Mouse (Mus musculus) intestine, embryonic 15.5 days (tissue): Measurements from ENCODE around the gene Lsp1. TPM values are rescaled to one million over a fixed set of nuclear protein-coding genes. Genes with fewer than 3 reads are reported as not detected.
A peak's percentile ranks its signal among the peaks of the same experiment; 100 is the strongest.

Source experiments
- ATAC-seq: fragments of 200-750 bp; cut with Nextera tagmentation; 2 replicates; pipeline ENCODE4 v1.8.0; 2017; ENCODE audit warnings: moderate TSS enrichment, moderate library complexity
- H3K27ac ChIP-seq: fragments of 300-500 bp; sonication (generic); 2 replicates; pipeline ENCODE4 v1.5.1; 2015; ENCODE audit warnings: mild to moderate bottlenecking, inconsistent platforms
- H3K27me3 ChIP-seq: fragments of 300-500 bp; sonication (generic); replicated peaks from 2 replicates; pipeline ENCODE4 v1.6.1; 2015; ENCODE audit warnings: inconsistent platforms
- H3K36me3 ChIP-seq: fragments of 300-500 bp; sonication (generic); 2 replicates; pipeline ENCODE4 v1.6.1; 2015; ENCODE audit warnings: inconsistent platforms
- H3K4me1 ChIP-seq: fragments of 300-500 bp; sonication (generic); replicated peaks from 2 replicates; pipeline ENCODE4 v1.6.1; 2015; ENCODE audit warnings: inconsistent platforms
- H3K4me2 ChIP-seq: fragments of 300-500 bp; sonication (generic); replicated peaks from 2 replicates; pipeline ENCODE4 v1.6.1; 2015; ENCODE audit warnings: mild to moderate bottlenecking, inconsistent platforms
- H3K4me3 ChIP-seq: fragments of 300-500 bp; sonication (generic); replicated peaks from 2 replicates; pipeline ENCODE4 v1.5.1; 2015; ENCODE audit warnings: inconsistent platforms
- H3K9ac ChIP-seq: fragments of 300-500 bp; sonication (generic); 2 replicates; pipeline ENCODE4 v1.6.1; 2015; ENCODE audit warnings: inconsistent platforms
- H3K9me3 ChIP-seq: fragments of 300-500 bp; sonication (generic); 2 replicates; pipeline ENCODE4 v1.6.1; 2016; ENCODE audit warnings: inconsistent platforms
- WGBS: fragments of 180-500 bp; shearing (Covaris S2); methylation state at CpG from one replicate; pipeline ENCODE4 v1.1.7; 2015; 5-methylcytosine and 5-hydroxymethylcytosine counted together
- polyA plus RNA-seq: library from polyadenylated mRNA; unstranded; fragments of >200 nt; fragmentation: Nextera tagmentation; extraction: Ambion mirVana; gene quantifications from 2 replicates; pipeline ENCODE4 v1.2.1, GENCODE M21; 2015

The Lsp1 gene
- polyA plus RNA-seq, 1 experiment from 2014 or later: 130 TPM

DNA sequence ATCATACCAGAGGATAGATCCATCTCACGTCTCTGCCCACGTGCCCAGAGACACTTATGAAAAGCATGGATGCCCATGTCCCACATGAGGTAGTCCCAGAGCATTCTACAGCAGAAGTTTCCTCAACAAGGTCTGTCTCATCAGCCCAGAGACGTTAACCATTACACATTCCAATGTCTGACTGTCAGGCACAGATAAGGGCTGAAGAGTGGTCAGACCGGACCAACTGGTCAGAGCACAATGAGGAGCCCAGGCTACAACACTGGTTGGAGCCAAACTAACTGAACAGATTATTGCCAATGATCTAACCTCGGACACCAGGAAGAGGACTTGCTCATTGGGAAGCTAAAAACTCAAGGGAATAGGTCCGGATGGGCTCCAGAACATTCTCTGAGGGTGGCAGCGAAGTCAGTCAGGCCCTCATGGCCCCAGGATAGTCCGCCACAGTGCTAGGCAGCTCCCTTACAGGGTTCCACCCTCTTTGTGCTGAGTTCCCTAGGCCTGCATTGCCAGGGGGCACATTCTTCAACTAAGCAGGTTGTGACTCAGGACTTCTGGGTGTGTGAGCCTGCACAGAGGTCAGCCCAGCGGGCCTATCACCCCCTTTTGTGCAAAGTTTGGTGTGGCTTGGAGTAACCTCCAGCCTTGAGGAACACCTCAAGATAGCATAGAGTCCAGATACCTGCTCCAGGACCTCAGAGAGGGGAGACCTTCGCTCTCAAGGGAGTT lies 26.3 kb upstream of the Lsp1 start, which contains the start of gene Syt8:
TSS of gene Syt8 (plus strand) at position 714 of the 729 bp plus-strand sequence.
- Histone ChIP-seq H3K4me1 (peaks cover 34% of the 10 kb centered on the region), H3K4me2 (peak within 1 kb of the TSS; percentile 36; the same call in 1 of the 2 replicates), H3K9me3 (no peaks in the 10 kb centered on the region), H3K36me3 (no peaks in the 10 kb centered on the region), H3K4me3 (no peak within 1 kb of the TSS), H3K9ac (peak within 1 kb of the TSS; percentile 44), H3K27me3 (no peaks in the 10 kb centered on the region), H3K27ac (peak within 1 kb of the TSS; percentile 57)
- ATAC-seq: peak; percentile 84
- 72% methylated on average over 10 of the region's 10 CpGs for WGBS

DNA sequence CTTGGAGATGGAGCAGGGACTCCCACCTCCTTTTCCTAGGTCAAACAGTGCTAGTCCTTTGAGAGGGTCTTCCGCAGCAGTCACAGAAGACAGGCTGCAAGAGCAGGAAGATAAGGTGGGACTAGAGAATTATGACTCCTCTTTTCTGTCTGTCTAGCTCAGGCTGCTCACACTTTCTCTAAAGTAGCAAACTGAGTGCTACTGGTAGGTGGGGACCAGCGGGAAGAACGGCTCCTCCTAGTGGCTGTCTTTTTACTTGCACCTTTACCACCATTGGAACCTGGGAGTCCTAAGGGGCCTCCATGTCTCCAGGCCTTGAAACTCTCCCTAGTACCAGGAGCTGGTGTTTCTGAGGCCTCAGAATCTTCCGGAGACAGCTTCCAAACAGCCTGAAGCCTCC lies 25.1 kb upstream of the Lsp1 start:
- peak; percentile 54; the same call in 1 of the 2 replicates for ATAC-seq
- H3K27ac ChIP-seq: peak overlapping the region; percentile 54; the same call in 1 of the 2 replicates

DNA sequence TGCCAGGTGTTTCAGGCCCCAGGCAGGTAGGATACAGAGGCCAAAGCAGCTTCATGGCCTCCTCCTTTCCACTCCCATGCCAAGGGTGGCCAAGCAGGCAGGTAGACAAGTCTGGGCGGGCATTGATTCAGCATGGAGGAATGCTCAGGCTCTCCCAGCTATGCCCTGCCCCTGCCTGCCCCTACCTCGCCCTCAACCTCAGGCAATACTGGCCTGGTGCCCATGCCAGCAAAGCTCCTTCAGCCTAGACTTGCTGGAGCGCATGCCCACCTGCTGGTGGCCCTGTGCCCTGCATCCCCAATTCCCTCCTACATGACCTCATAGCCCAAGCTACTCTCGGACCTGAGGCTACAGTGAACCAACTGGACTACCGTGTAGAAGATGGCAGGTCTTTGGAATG lies 23.3 kb upstream of the Lsp1 start:
- peak overlapping the region; percentile 2; the same call in 1 of the 2 replicates for H3K9ac ChIP-seq
- no peak for ATAC-seq
- no peaks in the 10 kb centered on the region for H3K9me3 ChIP-seq
- H3K4me1 ChIP-seq: peaks cover 44% of the 10 kb centered on the region
- no peaks in the 10 kb centered on the region for H3K36me3 ChIP-seq
- H3K4me3 ChIP-seq: no peak overlapping the region
- no peak overlapping the region for H3K27ac ChIP-seq
- H3K4me2 ChIP-seq: no peak overlapping the region
- WGBS: 78% methylated on average over 5 of the region's 5 CpGs
- H3K27me3 ChIP-seq: no peaks in the 10 kb centered on the region

More for the DNA sequence above, 25.1 kb upstream of the Lsp1 start:
- H3K4me2 ChIP-seq: no peak overlapping the region
- no peak overlapping the region for H3K9ac ChIP-seq
- H3K4me1 ChIP-seq: peaks cover 33% of the 10 kb centered on the region
- no peaks in the 10 kb centered on the region for H3K27me3 ChIP-seq
- no peak overlapping the region for H3K4me3 ChIP-seq
- 23% methylated on average over 4 of the region's 4 CpGs for WGBS
- H3K36me3 ChIP-seq: no peaks in the 10 kb centered on the region
- no peaks in the 10 kb centered on the region for H3K9me3 ChIP-seq

DNA sequence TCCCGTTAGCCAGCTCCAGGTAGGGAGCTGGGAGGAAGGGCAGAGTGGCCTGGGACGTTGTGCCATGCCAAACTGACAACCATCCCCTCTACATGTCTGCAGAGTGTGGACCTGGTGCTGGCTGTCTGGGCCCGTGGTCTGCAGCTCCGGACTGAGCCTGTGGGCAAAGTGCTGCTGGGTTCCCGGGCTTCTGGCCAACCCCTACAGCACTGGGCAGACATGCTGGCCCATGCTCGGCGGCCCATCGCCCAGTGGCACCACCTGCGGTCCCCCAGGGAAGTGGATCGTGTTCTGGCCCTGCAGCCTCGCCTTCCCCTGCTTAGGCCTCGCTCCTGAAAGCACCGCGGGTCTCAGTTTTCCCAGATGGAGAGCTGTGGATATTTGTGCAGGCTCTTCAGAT lies 20.6 kb upstream of the Lsp1 start:
- H3K4me2 ChIP-seq: no peak overlapping the region
- WGBS: 79% methylated on average over 14 of the region's 14 CpGs
- H3K27me3 ChIP-seq: no peaks in the 10 kb centered on the region
- H3K36me3 ChIP-seq: no peaks in the 10 kb centered on the region
- H3K27ac ChIP-seq: peak overlapping the region; percentile 32; the same call in 1 of the 2 replicates
- no peak for ATAC-seq
- peaks cover 27% of the 10 kb centered on the region for H3K4me1 ChIP-seq
- H3K4me3 ChIP-seq: no peak overlapping the region
- H3K9me3 ChIP-seq: no peaks in the 10 kb centered on the region
- H3K9ac ChIP-seq: no peak overlapping the region

DNA sequence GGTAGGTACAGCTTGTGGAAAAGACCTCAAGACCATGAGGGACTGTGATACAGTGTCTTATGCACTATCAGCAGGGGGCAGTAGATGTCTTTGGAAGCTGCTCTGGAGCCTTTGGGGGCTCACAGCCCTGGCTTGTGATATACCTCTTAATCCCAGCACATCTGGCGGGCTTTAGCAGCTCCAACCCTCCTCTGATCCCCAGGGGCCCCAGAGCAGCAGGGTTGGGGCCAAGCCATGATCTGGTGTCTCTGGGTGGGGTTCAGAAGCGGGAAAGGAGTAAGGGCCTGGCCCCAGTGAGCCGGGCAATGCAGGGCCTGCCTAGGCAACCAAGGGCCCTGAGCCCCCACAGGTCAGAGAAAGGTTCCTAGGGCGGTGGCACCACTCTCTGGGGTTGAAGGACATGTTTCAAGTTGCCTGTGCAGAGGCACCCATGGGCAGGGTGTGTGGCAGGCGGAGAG lies 19.9 kb upstream of the Lsp1 start:
- no peaks in the 10 kb centered on the region for H3K27me3 ChIP-seq
- 47% methylated on average over 5 of the region's 5 CpGs for WGBS
- peaks cover 22% of the 10 kb centered on the region for H3K4me1 ChIP-seq
- no peaks in the 10 kb centered on the region for H3K36me3 ChIP-seq
- H3K9ac ChIP-seq: 0 out of 2 replicates have a peak overlapping the region, but pooled peaks have one; percentile 20
- H3K27ac ChIP-seq: peak overlapping the region; percentile 65; the same call in 1 of the 2 replicates
- H3K4me3 ChIP-seq: no peak overlapping the region
- H3K4me2 ChIP-seq: no peak overlapping the region; the same call in 1 of the 2 replicates
- ATAC-seq: peak; percentile 78
- no peaks in the 10 kb centered on the region for H3K9me3 ChIP-seq

DNA sequence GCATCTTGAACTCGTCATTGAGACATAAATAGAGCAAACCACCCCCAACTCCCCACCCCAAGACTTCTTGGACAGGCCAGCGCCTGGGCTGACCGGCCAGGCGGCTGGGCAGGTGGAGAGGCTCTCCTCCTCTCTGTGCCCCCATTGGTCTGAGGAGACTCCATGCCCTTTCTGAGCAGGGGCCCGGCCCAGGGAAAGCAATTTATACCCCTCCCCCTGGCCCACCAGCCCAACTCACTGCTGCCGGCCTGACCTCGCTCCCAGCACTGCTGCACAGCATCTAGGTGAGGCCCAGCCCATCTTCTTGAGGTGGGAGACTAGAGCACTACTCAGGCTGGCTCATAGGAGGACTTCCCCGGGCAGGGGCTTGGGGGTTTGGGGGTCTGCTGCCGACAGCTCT lies 19.0 kb upstream of the Lsp1 start, which contains the start of gene Tnni2:
TSS of gene Tnni2 (plus strand) at position 224 of the 400 bp plus-strand sequence.
- H3K27ac ChIP-seq: peak within 1 kb of the TSS; percentile 65; the same call in 1 of the 2 replicates
- 0 out of 2 replicates have a peak within 1 kb of the TSS, but pooled peaks have one; percentile 20 for H3K9ac ChIP-seq
- 75% methylated on average over 9 of the region's 9 CpGs for WGBS

DNA sequence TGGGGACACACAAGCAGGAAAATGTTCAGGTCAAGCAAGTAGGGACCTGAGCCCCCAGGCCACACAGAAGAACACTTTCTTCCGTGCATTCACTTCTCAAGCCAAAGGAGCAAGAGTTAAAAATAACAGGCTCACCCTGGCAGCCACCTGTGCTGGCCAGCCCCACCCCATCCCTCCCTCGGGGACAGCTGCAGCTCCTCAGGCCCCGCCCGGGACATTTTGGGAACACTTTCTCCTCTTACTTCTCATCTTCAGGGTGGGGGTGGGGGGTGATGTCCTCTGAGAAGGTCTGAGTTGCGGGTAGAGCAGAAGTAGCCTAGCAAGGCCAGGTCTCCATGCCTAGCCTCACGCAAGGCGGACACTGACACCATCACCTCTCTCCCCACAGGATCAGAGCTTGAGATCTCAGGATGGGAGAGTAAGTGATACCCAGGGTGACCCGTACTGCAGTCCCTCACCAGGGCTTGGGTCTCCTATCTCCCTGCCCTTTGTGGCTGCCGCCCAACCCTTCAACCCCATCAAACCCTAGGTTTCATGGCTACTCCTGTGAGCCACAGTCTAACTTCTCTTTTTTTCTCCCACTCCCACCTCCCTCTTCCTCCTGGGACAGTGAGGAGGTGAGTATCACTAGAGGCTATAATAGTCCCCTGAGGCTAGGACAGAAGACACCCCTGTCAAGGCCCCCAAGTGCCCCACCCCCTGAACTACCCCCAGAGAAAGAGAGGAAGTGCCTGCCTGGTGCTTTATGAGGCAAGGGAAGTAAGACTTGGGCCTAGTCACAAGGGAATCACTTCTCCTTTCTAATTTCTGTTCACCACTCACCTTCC lies 18.3 kb upstream of the Lsp1 start:
- H3K9me3 ChIP-seq: no peaks in the 10 kb centered on the region
- WGBS: 65% methylated on average over 9 of the region's 9 CpGs
- H3K9ac ChIP-seq: no peak overlapping the region
- H3K36me3 ChIP-seq: no peaks in the 10 kb centered on the region
- peaks cover 22% of the 10 kb centered on the region for H3K4me1 ChIP-seq
- no peak overlapping the region for H3K27ac ChIP-seq
- H3K4me3 ChIP-seq: no peak overlapping the region
- no peak for ATAC-seq
- no peak overlapping the region for H3K4me2 ChIP-seq
- H3K27me3 ChIP-seq: no peaks in the 10 kb centered on the region

More for the DNA sequence above, 19.0 kb upstream of the Lsp1 start, which contains the start of gene Tnni2:
- H3K4me2 ChIP-seq: no peak within 1 kb of the TSS; the same call in 1 of the 2 replicates
- H3K36me3 ChIP-seq: no peaks in the 10 kb centered on the region
- H3K4me3 ChIP-seq: no peak within 1 kb of the TSS
- H3K9me3 ChIP-seq: no peaks in the 10 kb centered on the region
- ATAC-seq: no peak
- H3K4me1 ChIP-seq: peaks cover 22% of the 10 kb centered on the region
- H3K27me3 ChIP-seq: no peaks in the 10 kb centered on the region

DNA sequence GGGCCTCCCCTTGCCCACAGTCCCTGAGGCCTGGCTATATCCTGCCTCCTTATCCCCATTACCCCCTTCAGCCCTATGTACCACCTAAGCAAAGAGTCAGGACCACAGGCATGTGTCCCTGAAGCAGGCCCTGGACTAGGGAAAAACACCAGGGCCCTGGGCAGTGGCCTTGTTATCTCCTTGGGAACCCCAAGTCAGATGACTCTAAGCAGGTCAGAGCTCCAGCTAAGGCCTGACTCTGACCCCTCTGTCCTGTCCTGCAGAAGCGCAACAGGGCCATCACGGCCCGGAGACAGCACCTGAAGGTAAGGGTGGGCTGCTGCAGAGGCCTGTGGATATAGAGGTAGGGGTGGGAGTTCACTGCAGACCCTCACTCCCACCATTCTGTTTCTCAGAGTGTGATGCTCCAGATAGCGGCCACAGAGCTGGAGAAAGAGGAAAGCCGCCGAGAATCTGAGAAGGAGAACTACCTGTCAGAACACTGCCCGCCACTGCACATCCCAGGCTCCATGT lies 17.6 kb upstream of the Lsp1 start:
- ATAC-seq: no peak
- no peak overlapping the region for H3K9ac ChIP-seq
- no peak overlapping the region for H3K4me2 ChIP-seq
- H3K36me3 ChIP-seq: no peaks in the 10 kb centered on the region
- 88% methylated on average over 7 of the region's 7 CpGs for WGBS
- H3K27ac ChIP-seq: no peak overlapping the region
- H3K27me3 ChIP-seq: no peaks in the 10 kb centered on the region
- H3K9me3 ChIP-seq: no peaks in the 10 kb centered on the region
- H3K4me3 ChIP-seq: no peak overlapping the region
- H3K4me1 ChIP-seq: peaks cover 22% of the 10 kb centered on the region

DNA sequence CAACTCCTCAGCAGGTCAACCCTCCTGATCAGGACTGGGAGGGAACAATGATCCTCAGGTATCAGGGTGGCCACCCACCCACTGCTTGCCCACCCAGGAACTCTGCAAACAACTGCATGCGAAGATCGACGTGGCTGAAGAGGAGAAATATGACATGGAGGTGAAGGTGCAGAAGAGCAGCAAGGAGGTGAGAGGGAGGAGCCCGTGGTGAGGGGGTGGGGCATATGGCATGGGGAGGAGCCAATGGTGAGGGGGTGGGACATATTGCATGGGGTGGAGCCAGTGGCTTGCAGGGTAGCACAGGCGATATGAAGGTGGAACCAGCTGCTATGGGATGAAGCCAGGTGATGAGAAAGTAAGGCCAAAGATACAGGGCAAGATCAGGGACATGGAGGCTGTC lies 17.1 kb upstream of the Lsp1 start:
- Histone ChIP-seq H3K4me2 (no peak overlapping the region), H3K27ac (no peak overlapping the region), H3K27me3 (no peaks in the 10 kb centered on the region), H3K4me1 (peaks cover 22% of the 10 kb centered on the region), H3K9ac (no peak overlapping the region), H3K36me3 (no peaks in the 10 kb centered on the region), H3K4me3 (no peak overlapping the region), H3K9me3 (no peaks in the 10 kb centered on the region)
- 83% methylated on average over 5 of the region's 5 CpGs for WGBS
- no peak for ATAC-seq

DNA sequence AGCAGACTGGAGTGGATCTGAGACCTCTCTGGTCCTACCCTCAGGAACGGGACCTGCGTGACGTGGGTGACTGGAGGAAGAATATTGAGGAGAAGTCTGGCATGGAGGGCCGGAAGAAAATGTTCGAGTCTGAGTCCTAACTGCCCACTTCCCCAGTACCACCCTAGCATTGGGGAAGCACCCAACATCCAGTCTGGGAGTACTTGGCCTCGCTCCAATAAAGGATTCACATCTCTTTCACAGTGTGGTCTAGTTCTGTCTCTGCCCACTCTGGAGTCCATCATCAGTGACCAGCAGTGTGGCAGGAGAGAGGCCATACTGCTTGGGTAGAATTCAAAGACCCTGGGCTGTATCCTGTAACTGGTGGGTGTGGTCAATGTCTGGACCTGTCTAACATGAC lies 16.4 kb upstream of the Lsp1 start:
- H3K36me3 ChIP-seq: no peaks in the 10 kb centered on the region
- no peaks in the 10 kb centered on the region for H3K9me3 ChIP-seq
- no peak overlapping the region for H3K4me3 ChIP-seq
- 93% methylated on average over 6 of the region's 6 CpGs for WGBS
- no peaks in the 10 kb centered on the region for H3K27me3 ChIP-seq
- no peak overlapping the region for H3K9ac ChIP-seq
- peaks cover 22% of the 10 kb centered on the region for H3K4me1 ChIP-seq
- H3K4me2 ChIP-seq: no peak overlapping the region
- ATAC-seq: no peak
- H3K27ac ChIP-seq: no peak overlapping the region

DNA sequence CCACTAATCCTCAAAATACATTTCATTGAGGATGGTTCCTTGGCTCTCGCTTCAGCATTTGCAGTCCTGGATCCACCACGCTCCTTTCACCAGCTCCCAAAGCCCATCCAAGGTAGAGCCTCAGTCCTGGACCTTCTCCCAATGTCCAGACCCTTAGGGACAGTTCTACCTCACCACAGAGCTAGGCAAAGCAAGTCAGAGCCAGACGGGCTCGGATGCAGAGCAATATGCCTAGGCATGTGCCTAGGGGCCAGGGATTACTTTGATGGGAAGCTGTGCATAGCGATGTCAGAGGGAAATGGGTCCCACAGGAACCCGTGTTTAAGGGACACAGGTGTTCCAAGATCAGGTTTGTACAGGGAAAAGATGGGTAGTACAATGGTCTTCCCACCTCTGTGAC lies 15.3 kb upstream of the Lsp1 start:
- no peak for ATAC-seq
- no peak overlapping the region for H3K4me3 ChIP-seq
- no peak overlapping the region for H3K9ac ChIP-seq
- peaks cover 18% of the 10 kb centered on the region for H3K4me1 ChIP-seq
- no peak overlapping the region for H3K27ac ChIP-seq
- no peaks in the 10 kb centered on the region for H3K9me3 ChIP-seq
- 91% methylated on average over 6 of the region's 6 CpGs for WGBS
- no peak overlapping the region for H3K4me2 ChIP-seq
- no peaks in the 10 kb centered on the region for H3K27me3 ChIP-seq
- H3K36me3 ChIP-seq: no peaks in the 10 kb centered on the region

DNA sequence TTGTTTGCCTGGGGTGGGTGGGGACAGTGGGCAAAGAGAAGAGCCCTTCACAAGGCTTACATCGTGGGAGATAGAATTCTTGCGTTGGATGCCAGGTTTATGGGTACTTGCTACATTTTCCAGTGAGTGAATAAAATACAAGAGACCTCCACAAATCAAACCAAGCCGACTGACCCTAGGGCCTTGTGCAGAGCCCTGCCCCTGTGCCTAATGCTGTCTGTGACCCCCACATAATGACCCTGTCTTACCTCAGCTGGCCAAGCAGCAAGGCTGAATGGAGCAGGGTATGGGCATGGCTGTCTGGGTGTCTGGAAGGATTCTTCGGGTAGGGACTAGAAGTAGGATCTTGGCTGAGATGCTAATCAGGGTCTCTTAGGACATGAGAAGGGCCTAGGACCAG lies 14.3 kb upstream of the Lsp1 start:
- no peaks in the 10 kb centered on the region for H3K27me3 ChIP-seq
- H3K4me1 ChIP-seq: peaks cover 9% of the 10 kb centered on the region; the same call in 1 of the 2 replicates
- no peaks in the 10 kb centered on the region for H3K36me3 ChIP-seq
- H3K4me2 ChIP-seq: no peak overlapping the region
- WGBS: 90% methylated on average over 4 of the region's 4 CpGs
- H3K9me3 ChIP-seq: no peaks in the 10 kb centered on the region
- ATAC-seq: no peak
- no peak overlapping the region for H3K27ac ChIP-seq
- H3K9ac ChIP-seq: no peak overlapping the region
- H3K4me3 ChIP-seq: no peak overlapping the region
